Mouse (Mus musculus): Measurements from ENCODE around the gene 4930556J24Rik. TPM values are rescaled to one million over a fixed set of nuclear protein-coding genes. Genes with fewer than 3 reads are reported as not detected.
"Not testable (repeated sequence)": the region's sequence is repeated elsewhere in the genome, so short reads cannot be mapped to it uniquely, and the experiment has no call there.

The 4930556J24Rik gene
- polyA plus RNA-seq, 1 experiment, result 0.07 TPM

DNA sequence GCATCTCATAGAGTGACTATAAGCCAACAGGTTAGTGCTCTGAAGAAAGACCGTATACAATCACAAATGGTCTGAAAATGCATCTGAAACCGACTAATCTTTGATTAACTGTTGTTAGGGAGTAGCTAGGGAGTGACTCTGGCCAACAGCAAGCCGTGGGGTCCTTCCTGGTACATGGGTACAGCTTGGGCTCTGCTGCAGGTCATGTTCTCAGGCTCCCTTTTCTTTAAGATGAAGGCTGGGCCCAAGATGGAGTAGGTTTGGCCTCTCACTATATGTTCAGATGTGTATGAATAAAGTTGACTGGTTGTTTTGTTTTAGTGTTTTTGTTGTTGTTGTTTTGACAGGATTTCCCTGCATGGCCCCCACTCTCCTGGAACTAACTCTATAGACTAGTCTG, 14.8 kb downstream of the 4930556J24Rik start:
- peaks cover 8% of the 10 kb centered on the region for H3K27me3 ChIP-seq (ENCODE audit: control insufficient read depth, insufficient read depth, insufficient read length)
- H3K79me3 ChIP-seq (ENCODE audit: low read depth), result peaks cover 30% of the 10 kb centered on the region
- H3K36me3 ChIP-seq (ENCODE audit: control insufficient read depth, insufficient read depth), result peaks cover 9% of the 10 kb centered on the region
- H3K79me2 ChIP-seq (ENCODE audit: control insufficient read depth, insufficient read depth), result peaks cover 31% of the 10 kb centered on the region
- H3K4me3 ChIP-seq (ENCODE audit: insufficient read depth, poor library complexity, severe bottlenecking), result no peak overlapping the region
- H3ac ChIP-seq (ENCODE audit: control insufficient read depth, insufficient read length, low read depth), result no peak overlapping the region
- no peak for TF ChIP-seq MYOD1 (IDR thresholded peaks at IDR 0.05; ENCODE audit: control insufficient read depth, insufficient read length, low read depth)
- TF ChIP-seq CEBPB (IDR thresholded peaks at IDR 0.05; ENCODE audit: low read depth), result no peak
- TF ChIP-seq CTCF (IDR thresholded peaks at IDR 0.05; ENCODE audit: control insufficient read depth, insufficient read depth, insufficient read length), result no peak
- no peak for TF ChIP-seq FOSL1 (IDR thresholded peaks at IDR 0.05; ENCODE audit: insufficient read depth, low read length, poor library complexity, severe bottlenecking)
- no peak for TF ChIP-seq MYOG (IDR thresholded peaks at IDR 0.05; ENCODE audit: control insufficient read depth, extremely low read depth, insufficient read length)
- no peak for TF ChIP-seq USF1 (IDR thresholded peaks at IDR 0.05; ENCODE audit: low read depth)
- TF ChIP-seq MAX (IDR thresholded peaks at IDR 0.05), result no peak

DNA sequence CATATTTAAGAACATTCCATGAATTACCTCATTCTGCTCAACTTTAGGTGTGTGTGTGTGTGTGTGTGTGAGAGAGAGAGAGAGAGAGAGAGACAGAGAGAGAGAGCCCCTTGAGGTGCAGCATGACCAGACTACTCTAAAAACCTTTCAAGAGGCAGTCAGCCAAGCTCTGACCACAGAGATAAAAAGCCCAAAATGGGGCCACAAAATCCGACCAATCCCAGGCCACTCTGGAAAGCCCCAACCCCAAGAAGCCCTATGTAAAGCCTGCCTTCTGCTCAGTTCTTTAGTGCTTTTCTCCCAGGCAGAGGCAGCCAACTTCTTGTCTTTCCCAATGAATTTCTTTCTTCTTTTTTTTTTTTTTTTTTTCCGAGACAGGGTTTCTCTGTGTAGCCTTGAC, 15.7 kb downstream of the 4930556J24Rik start:
- H3K36me3 ChIP-seq (ENCODE audit: control insufficient read depth, insufficient read depth), result peaks cover under 1% of the 10 kb centered on the region
- no peak for TF ChIP-seq MAX (IDR thresholded peaks at IDR 0.05)
- TF ChIP-seq CEBPB (IDR thresholded peaks at IDR 0.05; ENCODE audit: low read depth), result no peak
- H3K4me3 ChIP-seq (ENCODE audit: insufficient read depth, poor library complexity, severe bottlenecking), result no peak overlapping the region
- H3ac ChIP-seq (ENCODE audit: control insufficient read depth, insufficient read length, low read depth), result no peak overlapping the region
- H3K79me2 ChIP-seq (ENCODE audit: control insufficient read depth, insufficient read depth), result peaks cover 22% of the 10 kb centered on the region
- H3K27me3 ChIP-seq (ENCODE audit: control insufficient read depth, insufficient read depth, insufficient read length), result peaks cover 15% of the 10 kb centered on the region
- peaks cover 21% of the 10 kb centered on the region for H3K79me3 ChIP-seq (ENCODE audit: low read depth)

DNA sequence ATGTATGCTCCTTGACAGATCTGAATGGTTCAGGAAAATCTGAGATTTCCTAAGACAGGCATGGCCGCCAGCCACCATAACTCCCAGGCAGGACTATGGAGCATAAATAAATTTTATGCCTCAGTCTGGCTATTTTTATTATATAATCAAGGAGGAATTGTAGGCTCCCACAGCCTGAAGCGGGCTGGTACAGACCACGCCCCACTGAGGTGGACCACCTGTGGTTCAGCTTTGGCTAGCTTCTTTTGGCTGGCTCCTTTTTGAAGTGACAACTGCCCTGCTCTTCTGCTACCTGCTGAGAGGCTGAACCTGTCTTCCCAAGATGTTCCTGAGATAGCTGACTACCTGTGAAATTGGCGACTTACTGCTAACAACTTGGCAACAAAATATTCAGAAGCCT, 21.2 kb downstream of the 4930556J24Rik start:
- H3K79me3 ChIP-seq (ENCODE audit: low read depth); H3K4me3 ChIP-seq (ENCODE audit: insufficient read depth, poor library complexity, severe bottlenecking); H3K36me3 ChIP-seq (ENCODE audit: control insufficient read depth, insufficient read depth); H3K79me2 ChIP-seq (ENCODE audit: control insufficient read depth, insufficient read depth); H3ac ChIP-seq (ENCODE audit: control insufficient read depth, insufficient read length, low read depth): not testable (repeated sequence)
- H3K27me3 ChIP-seq (ENCODE audit: control insufficient read depth, insufficient read depth, insufficient read length), result peaks cover 18% of the 10 kb centered on the region

DNA sequence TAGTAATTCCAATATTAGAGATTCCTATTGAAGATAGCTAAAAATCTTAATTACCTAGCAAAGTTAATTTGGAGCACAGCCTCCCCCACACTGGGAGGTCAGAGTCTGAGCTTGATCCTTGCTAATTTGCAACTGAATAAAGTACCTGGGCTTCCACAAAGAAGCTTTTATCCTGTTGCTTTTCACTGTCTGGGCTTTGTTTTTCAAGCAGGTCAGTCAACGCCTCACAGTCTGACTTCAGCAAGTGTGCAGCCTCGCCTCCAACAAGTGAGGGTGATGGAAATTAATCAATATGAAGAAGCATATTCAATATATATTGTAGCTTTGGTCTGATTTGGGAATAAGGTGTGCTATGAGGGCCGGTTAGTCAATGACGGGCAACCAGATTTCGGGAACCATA, 21.7 kb downstream of the 4930556J24Rik start:
- not testable (repeated sequence) for H3ac ChIP-seq (ENCODE audit: control insufficient read depth, insufficient read length, low read depth); H3K4me3 ChIP-seq (ENCODE audit: insufficient read depth, poor library complexity, severe bottlenecking); H3K36me3 ChIP-seq (ENCODE audit: control insufficient read depth, insufficient read depth); H3K79me2 ChIP-seq (ENCODE audit: control insufficient read depth, insufficient read depth); H3K79me3 ChIP-seq (ENCODE audit: low read depth)
- H3K27me3 ChIP-seq (ENCODE audit: control insufficient read depth, insufficient read depth, insufficient read length), result peaks cover 18% of the 10 kb centered on the region

DNA sequence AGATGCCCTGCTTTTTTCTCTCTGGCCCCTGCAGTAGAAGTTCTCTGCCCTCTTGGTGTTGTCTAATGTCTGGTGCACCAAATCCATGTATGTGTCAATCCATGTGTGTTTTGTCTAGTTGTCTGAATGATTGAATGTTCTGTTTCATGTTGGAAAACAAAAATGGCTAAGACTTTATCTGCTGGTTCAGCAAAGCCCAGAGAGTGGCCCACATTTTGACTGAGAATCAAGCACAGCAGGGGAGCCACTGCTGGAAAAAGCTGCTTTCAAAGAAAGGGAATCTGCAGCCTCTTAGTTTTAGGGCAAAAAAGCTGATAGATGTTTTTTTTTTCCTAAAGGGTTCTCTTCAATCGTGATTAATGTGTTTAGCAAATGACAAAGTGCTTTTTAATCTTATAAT, 30.2 kb downstream of the 4930556J24Rik start:
- peaks cover 15% of the 10 kb centered on the region for H3K27me3 ChIP-seq (ENCODE audit: control insufficient read depth, insufficient read depth, insufficient read length)
- H3K79me3 ChIP-seq (ENCODE audit: low read depth), result no peaks in the 10 kb centered on the region
- H3ac ChIP-seq (ENCODE audit: control insufficient read depth, insufficient read length, low read depth), result no peak overlapping the region
- TF ChIP-seq FOSL1 (IDR thresholded peaks at IDR 0.05; ENCODE audit: insufficient read depth, low read length, poor library complexity, severe bottlenecking) (no peak), MYOD1 (IDR thresholded peaks at IDR 0.05; ENCODE audit: control insufficient read depth, insufficient read length, low read depth) (no peak), USF1 (IDR thresholded peaks at IDR 0.05; ENCODE audit: low read depth) (no peak), MYOG (IDR thresholded peaks at IDR 0.05; ENCODE audit: control insufficient read depth, extremely low read depth, insufficient read length) (no peak), CTCF (IDR thresholded peaks at IDR 0.05; ENCODE audit: control insufficient read depth, insufficient read depth, insufficient read length) (no peak), MAX (IDR thresholded peaks at IDR 0.05) (no peak), CEBPB (IDR thresholded peaks at IDR 0.05; ENCODE audit: low read depth) (no peak)
- H3K4me3 ChIP-seq (ENCODE audit: insufficient read depth, poor library complexity, severe bottlenecking), result no peak overlapping the region
- H3K79me2 ChIP-seq (ENCODE audit: control insufficient read depth, insufficient read depth), result no peaks in the 10 kb centered on the region
- H3K36me3 ChIP-seq (ENCODE audit: control insufficient read depth, insufficient read depth), result no peaks in the 10 kb centered on the region

DNA sequence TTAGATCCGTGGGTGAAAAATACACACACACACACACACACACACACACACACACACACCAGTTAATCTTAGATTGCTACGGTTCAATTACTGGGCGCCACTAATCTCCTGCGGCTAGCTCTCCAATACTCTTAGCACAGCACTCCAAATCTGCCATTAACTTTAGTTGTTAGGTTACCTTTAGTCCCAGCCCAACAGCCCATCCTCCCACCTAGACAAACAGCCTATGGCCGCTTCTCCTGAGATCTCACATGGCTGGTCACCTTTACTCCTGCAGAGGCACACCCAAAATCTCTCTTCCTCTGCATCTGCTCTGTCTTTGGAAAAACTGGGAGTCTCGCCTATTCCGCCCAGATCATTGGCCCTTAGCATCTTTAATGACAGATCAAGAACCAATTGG, 35.2 kb downstream of the 4930556J24Rik start:
- TF ChIP-seq MAX (IDR thresholded peaks at IDR 0.05) (no peak), MYOD1 (IDR thresholded peaks at IDR 0.05; ENCODE audit: control insufficient read depth, insufficient read length, low read depth) (no peak), USF1 (IDR thresholded peaks at IDR 0.05; ENCODE audit: low read depth) (no peak), CEBPB (IDR thresholded peaks at IDR 0.05; ENCODE audit: low read depth) (no peak), FOSL1 (IDR thresholded peaks at IDR 0.05; ENCODE audit: insufficient read depth, low read length, poor library complexity, severe bottlenecking) (no peak), MYOG (IDR thresholded peaks at IDR 0.05; ENCODE audit: control insufficient read depth, extremely low read depth, insufficient read length) (no peak), CTCF (IDR thresholded peaks at IDR 0.05; ENCODE audit: control insufficient read depth, insufficient read depth, insufficient read length) (no peak)
- Histone ChIP-seq H3K27me3 (ENCODE audit: control insufficient read depth, insufficient read depth, insufficient read length) (peaks cover 40% of the 10 kb centered on the region), H3K79me2 (ENCODE audit: control insufficient read depth, insufficient read depth) (no peaks in the 10 kb centered on the region), H3K4me3 (ENCODE audit: insufficient read depth, poor library complexity, severe bottlenecking) (no peak overlapping the region), H3ac (ENCODE audit: control insufficient read depth, insufficient read length, low read depth) (no peak overlapping the region), H3K36me3 (ENCODE audit: control insufficient read depth, insufficient read depth) (no peaks in the 10 kb centered on the region), H3K79me3 (ENCODE audit: low read depth) (no peaks in the 10 kb centered on the region)

Measured in C2C12 (cell line).